Mouse (Mus musculus): ENCODE data around the gene Sac3d1. TPM values are rescaled to one million over a fixed set of nuclear protein-coding genes. Genes with fewer than 3 reads are reported as not detected.

Gene Sac3d1
- polyA plus RNA-seq, 1 experiment, result 5.7 TPM

DNA sequence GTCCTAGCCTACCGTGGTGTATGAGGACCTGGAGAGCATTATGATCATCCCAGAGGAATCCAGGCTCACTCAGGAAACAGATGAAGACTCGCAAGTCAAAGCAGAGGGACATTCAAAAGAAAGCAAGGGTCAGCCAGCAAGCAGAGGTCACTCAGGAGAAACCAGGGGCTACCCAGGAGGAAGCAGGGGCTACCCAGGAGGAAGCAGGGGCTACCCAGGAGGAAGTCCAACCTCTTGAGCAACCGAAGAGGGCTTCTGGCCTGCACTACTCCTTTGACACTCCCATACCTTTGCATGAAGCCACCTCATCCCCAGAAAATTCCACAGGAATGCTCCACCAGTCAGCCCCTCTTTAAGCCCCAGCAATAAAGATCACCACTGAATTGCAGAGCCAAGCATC is 20.6 kb downstream of the Sac3d1 start:
- H3K27ac ChIP-seq (replicated peaks; ENCODE audit: low read depth, low read length), result no peak overlapping the region
- H3K4me3 ChIP-seq (ENCODE audit: insufficient read depth, low read depth, low read length), result no peak overlapping the region
- no peaks in the 10 kb centered on the region for H3K4me1 ChIP-seq (ENCODE audit: control insufficient read depth, insufficient read depth, insufficient read length, low read length)

DNA sequence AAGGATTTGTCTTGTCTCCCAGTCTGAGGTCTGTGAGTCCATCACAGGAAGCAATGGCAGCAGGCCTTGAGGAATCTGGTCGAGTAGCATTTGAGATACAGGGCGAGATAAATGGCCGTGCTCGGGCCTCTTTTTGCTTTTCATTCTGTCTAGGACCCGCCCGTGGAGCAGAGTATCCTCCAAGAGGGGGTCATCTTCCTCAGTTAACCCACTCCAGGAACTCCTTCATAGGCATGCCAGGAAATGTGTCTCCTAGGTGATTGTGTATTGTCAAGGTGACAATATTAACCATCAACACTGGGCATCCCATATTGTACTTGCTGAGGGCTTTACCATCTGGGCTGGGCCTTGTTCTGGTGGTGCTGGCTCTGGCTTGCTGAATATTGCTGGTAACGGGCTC is 24.3 kb downstream of the Sac3d1 start, which contains the start of gene AC131692.1:
Gene AC131692.1 (plus strand): TSS at position 301 of the 400 bp plus-strand sequence.
- Histone ChIP-seq H3K4me3 (ENCODE audit: insufficient read depth, low read depth, low read length) (no peak within 1 kb of the TSS), H3K4me1 (ENCODE audit: control insufficient read depth, insufficient read depth, insufficient read length, low read length) (no peaks in the 10 kb centered on the region), H3K27ac (replicated peaks; ENCODE audit: low read depth, low read length) (no peak within 1 kb of the TSS)

DNA sequence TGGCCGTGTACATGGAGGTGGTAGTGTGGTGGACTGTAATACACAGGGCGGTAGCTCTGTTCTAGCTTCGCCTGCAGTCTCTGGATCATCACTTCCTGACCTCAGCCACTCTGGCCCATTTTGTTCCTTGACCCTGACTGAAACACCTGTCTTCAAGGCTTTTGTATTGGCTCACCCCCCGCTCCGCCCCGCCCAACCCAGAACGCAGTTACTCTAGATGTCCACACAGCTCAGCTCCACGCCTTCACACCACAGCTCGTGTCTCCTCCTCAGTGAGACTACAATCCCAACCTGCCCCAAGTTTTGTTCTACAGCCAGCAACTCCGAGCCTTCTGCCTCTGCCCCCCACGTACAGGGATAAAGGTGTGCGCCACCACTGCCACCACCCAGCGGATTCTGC is 29.6 kb downstream of the Sac3d1 start:
- H3K4me1 ChIP-seq (ENCODE audit: control insufficient read depth, insufficient read depth, insufficient read length, low read length), result peaks cover 2% of the 10 kb centered on the region; the same call in 1 of the 2 replicates
- H3K4me3 ChIP-seq (ENCODE audit: insufficient read depth, low read depth, low read length), result no peak overlapping the region
- no peak overlapping the region for H3K27ac ChIP-seq (replicated peaks; ENCODE audit: low read depth, low read length)

DNA sequence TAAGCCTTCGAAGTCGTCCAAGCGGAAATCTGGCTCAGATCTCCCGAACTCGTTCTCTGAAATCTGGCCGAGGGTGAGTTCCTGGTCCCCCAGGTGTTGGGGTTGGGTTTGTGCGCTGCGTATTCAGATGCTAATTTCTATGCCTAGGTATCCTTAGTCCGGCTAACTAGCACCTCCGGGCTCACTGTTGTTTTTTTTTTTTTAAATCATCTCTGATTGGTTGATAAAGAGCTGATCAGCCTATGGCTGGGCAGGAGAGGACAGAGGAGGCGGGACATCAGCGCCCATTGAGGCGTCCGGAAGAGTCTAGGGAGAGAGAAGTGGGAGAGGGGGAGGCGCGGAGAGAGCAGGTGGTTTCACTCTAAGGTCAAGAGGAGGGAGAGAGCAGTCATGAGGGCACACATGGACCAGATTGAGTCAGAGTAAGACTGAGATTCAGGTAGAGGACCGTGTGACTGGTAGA is 33.0 kb downstream of the Sac3d1 start:
- peak overlapping the region; percentile 61 for H3K4me3 ChIP-seq (ENCODE audit: insufficient read depth, low read depth, low read length)
- H3K27ac ChIP-seq (replicated peaks; ENCODE audit: low read depth, low read length), result no peak overlapping the region
- H3K4me1 ChIP-seq (ENCODE audit: control insufficient read depth, insufficient read depth, insufficient read length, low read length), result peaks cover 4% of the 10 kb centered on the region; the same call in 1 of the 2 replicates

DNA sequence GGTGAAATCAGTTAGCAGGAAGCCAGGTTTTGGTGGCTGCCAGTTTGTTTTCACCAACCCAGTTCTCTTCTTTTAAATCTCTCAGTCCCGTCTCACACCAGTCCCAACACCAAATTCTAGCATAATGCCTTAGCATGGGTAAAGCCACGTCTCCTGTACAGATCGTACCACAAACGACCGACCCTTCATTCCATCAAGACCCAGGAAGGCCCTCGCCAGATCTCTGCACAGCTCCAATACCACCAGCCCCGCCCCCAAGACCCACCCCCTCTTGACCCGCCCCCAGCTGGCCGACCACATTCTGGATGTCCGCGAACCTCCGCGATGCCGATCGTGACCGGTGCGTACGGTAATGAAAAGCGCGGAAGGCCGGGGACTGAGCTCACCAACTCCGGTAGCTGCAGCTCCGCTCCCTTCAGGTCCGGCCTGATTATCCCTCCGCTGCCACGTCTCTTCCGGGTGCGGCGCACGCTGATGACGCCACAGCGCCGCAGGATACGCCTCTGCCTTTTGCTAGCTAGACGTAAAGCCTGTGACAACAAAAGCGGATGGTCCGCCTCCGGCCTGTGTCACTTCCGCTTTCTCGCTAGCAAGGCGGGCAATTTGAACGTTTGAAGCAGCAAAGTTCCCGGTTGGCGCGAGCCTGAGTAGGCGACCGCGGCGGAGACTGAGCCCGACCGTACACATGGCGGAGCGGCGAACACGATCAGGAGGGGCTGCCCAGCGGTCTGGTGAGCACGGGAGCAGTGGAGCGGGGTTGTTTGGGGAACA is 33.8 kb downstream of the Sac3d1 start, which contains the start of the genes Zfpl1 and Cdca5:
Gene Zfpl1 (minus strand): TSS at position 479 of the 771 bp plus-strand sequence.
Gene Cdca5 (plus strand): TSS at position 506 of the 771 bp plus-strand sequence.
- Histone ChIP-seq H3K4me1 (ENCODE audit: control insufficient read depth, insufficient read depth, insufficient read length, low read length) (peaks cover 4% of the 10 kb centered on the region; the same call in 1 of the 2 replicates), H3K27ac (replicated peaks; ENCODE audit: low read depth, low read length) (peak within 1 kb of the TSS; percentile 36), H3K4me3 (ENCODE audit: insufficient read depth, low read depth, low read length) (peak within 1 kb of the TSS; percentile 63)

DNA sequence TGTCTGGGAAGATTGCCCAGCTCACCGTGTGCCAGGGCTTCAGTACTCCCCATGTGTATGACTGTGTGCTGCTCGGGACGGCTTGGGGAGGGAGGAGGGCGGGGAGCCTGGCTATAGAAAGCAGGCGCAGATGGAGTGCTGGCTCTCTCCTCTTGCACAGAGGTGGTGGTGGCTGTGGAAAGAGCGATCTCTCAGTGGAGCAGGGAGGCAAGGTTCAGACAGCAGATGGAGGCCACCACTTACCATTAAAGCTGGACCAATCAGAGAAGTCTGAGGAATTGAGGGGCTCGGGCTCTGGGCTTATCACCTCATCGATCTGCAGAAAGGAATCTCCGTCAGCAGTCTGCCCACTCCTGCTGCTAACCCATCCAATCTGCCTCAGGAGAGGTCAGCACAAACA is 36.3 kb downstream of the Sac3d1 start, which contains the start of gene Gm28374:
Gene Gm28374 (minus strand): TSS at position 101 of the 400 bp plus-strand sequence.
- H3K27ac ChIP-seq (replicated peaks; ENCODE audit: low read depth, low read length), result no peak within 1 kb of the TSS
- peaks cover 4% of the 10 kb centered on the region; the same call in 1 of the 2 replicates for H3K4me1 ChIP-seq (ENCODE audit: control insufficient read depth, insufficient read depth, insufficient read length, low read length)
- H3K4me3 ChIP-seq (ENCODE audit: insufficient read depth, low read depth, low read length), result no peak within 1 kb of the TSS

DNA sequence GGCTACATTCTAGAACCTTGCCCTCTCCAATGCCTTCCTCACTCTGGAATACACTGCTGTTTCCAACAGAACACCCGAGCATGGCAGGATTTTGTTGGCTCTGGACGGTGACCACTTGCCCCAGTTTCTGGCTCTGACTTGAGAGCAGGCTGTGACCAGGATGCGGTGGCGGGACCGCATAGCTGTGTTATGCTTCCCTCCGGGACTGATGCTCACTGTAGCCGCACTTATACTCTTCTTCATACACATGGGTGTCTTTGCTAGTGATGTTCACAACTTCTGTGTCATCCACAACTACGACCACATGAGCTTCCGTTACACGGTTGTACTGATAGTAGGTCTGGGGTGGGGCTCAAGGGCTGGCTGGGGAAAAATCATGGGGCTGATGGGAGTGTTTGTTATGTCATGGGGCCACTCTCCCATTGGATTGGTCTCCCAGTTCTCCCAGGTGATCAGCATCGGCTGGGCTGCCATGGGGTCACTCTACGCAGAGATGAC is 38.4 kb downstream of the Sac3d1 start, which contains the start of gene Tmem262:
Gene Tmem262 (plus strand): TSS at position 51 of the 498 bp plus-strand sequence.
- Histone ChIP-seq H3K4me3 (ENCODE audit: insufficient read depth, low read depth, low read length) (no peak within 1 kb of the TSS), H3K27ac (replicated peaks; ENCODE audit: low read depth, low read length) (no peak within 1 kb of the TSS), H3K4me1 (ENCODE audit: control insufficient read depth, insufficient read depth, insufficient read length, low read length) (peaks cover 8% of the 10 kb centered on the region)

DNA sequence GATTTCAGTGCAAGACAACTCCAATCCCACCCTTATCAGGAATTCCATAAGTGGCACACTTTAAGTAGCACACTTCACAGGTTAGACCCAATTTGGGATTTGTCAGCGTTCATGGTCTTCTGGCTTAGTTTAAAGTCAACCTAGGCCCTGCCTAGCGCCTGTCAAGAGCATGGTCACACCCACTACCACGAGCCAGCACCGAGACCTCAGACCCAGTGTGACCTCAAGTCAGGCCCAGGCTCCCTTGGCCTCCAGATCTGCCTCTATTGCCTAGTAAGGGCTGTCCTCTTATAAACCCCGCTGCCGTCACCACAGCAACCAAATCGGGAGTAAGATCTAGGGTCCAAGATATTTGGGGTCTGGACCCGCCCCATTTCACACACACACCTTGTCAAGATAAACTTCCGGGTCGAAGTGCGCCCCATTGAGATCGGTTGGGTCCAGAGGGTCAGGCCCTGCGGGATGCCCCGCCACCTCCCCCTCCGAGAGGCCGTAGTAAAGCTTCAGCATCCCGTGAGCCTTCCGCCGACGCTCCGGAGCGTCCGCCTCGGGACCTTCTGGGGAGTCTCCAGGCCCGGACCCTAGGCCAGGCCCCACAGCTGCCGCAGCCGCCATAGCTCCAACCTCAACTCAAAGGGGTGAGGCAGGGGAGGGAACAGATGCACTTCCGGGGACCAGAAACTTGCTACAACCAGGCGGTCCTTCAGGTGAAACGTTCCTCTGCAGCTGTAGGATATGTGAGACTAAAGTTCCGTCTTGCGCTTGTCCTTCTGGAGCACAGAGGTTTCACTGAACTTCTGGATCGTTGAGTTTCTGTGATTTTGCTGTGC is 41.7 kb downstream of the Sac3d1 start, which contains the start of gene Vps51:
Gene Vps51 (minus strand): TSS at position 668 of the 830 bp plus-strand sequence.
- H3K4me3 ChIP-seq (ENCODE audit: insufficient read depth, low read depth, low read length), result peak within 1 kb of the TSS; percentile 83
- H3K4me1 ChIP-seq (ENCODE audit: control insufficient read depth, insufficient read depth, insufficient read length, low read length), result peaks cover 4% of the 10 kb centered on the region
- H3K27ac ChIP-seq (replicated peaks; ENCODE audit: low read depth, low read length), result peak within 1 kb of the TSS; percentile 75

DNA sequence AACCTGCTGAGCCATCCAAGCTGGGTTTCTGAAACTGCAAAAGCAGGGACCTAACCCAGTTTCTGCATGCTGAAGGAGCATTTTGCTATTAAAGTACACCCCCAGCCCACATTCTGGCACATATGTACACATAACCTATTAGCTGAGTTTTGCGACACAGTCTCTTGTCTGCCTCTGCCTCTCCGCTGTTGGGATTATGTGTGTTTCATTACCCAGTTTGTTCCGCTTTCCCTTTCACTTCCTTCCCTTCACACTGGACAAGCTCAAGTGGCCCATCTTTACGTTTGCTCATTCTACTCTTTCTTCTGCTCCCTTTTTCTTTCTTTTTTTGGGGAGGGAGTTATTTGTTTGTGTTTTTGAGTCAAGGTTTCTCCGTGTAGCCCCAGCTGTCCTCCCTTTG is 44.6 kb downstream of the Sac3d1 start:
- Histone ChIP-seq H3K4me1 (ENCODE audit: control insufficient read depth, insufficient read depth, insufficient read length, low read length) (peaks cover 4% of the 10 kb centered on the region), H3K27ac (replicated peaks; ENCODE audit: low read depth, low read length) (0 out of 2 replicates have a peak overlapping the region, but pooled peaks have one; percentile 10), H3K4me3 (ENCODE audit: insufficient read depth, low read depth, low read length) (no peak overlapping the region)

DNA sequence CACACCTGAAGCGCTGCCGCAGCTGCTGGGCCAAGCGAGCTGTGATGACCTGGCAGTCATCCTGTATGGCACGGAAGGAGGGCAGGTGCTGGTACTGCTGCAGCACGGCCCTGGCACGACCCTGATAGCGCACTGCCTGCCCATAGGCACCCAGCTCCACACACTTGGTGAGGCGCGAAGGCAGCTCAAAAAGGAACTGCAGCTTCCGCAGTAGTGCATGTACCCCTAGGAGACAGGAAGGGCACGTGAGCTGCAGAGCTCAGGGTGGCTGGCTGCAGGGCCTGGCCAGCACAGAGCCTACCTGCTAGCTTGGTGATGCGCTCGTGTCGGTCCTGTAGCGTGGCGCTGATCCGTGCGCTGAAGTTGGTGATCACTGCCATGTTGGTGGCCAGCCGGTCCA is 47.2 kb downstream of the Sac3d1 start:
- Histone ChIP-seq H3K27ac (replicated peaks; ENCODE audit: low read depth, low read length) (no peak overlapping the region), H3K4me1 (ENCODE audit: control insufficient read depth, insufficient read depth, insufficient read length, low read length) (peaks cover 9% of the 10 kb centered on the region), H3K4me3 (ENCODE audit: insufficient read depth, low read depth, low read length) (no peak overlapping the region)

DNA sequence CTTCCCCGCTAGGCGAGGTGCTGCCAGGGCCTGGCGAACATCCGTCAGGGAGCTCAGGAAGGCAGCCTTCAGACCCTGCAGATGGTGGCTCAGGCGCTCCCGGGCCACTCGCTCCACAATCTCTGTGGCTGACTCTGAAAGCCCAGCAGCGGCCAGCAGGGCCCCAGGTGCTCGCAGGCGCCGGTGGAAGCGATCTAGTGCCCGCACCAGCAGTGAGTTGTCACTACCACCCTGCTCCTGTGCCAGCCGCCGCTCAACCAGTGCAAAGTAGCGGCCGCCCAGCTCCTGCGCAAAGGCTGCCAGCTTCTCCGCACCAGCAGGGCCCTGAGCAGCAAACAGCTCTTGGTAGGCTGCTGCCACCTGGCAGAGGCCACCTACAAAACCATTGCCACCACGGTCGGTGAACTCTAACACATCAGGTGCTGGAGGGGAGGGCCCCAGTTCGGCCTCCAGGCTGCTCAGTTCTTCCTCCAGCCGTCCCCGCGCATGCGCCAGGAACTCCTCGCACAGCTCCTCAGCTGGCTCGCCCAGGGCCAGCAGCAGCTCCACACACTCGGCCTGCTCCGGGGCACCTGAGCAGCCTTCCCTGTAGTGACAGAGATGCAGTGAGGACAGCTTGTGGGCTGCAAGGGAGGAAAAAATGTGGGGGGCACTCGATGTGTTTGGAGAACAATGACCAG is 47.7 kb downstream of the Sac3d1 start:
- Histone ChIP-seq H3K27ac (replicated peaks; ENCODE audit: low read depth, low read length) (no peak overlapping the region), H3K4me3 (ENCODE audit: insufficient read depth, low read depth, low read length) (no peak overlapping the region), H3K4me1 (ENCODE audit: control insufficient read depth, insufficient read depth, insufficient read length, low read length) (peaks cover 6% of the 10 kb centered on the region; the same call in 1 of the 2 replicates)

DNA sequence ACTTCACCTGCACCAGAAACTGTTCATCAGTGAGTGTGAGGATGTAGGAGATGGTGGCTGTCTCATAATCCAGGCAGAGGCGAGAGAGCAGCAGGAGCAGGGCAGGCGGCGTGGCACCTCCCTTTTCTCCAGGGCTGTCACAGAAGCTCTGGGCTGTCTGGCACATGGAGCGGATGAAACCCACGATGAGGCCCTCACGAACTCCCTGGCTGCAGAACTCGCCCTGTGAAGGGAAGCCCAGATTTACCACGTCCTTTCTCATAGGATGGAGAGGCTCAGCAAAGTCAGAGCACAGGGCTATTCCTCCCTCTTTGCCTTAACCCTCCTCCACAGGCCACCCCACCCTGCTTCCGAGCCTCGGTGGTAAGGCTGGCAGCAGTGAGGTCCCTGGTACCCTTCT is 48.6 kb downstream of the Sac3d1 start:
- no peak overlapping the region for H3K27ac ChIP-seq (replicated peaks; ENCODE audit: low read depth, low read length)
- no peak overlapping the region for H3K4me3 ChIP-seq (ENCODE audit: insufficient read depth, low read depth, low read length)

DNA sequence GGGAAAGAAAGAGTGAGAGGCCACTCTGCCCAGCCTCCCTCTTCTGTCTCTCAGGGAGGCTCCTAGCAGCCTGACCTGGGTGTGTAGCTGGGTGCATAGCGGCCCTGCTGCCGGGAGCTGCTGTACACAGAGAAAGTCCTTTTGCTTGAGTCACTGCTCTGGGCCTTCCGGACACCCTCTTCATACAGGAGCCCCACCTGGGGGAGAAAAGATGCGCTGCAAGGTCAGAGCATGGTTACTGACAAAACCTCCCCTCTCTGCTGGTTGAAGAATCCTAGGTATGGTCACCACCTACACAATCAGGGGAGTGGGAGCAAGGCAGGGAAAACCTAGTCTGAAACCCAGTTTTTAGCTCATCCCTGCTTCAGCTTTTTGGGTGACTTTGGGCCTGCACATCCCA is 49.5 kb downstream of the Sac3d1 start:
- no peak overlapping the region for H3K4me3 ChIP-seq (ENCODE audit: insufficient read depth, low read depth, low read length)
- no peak overlapping the region for H3K27ac ChIP-seq (replicated peaks; ENCODE audit: low read depth, low read length)
- peaks cover 6% of the 10 kb centered on the region; the same call in 1 of the 2 replicates for H3K4me1 ChIP-seq (ENCODE audit: control insufficient read depth, insufficient read depth, insufficient read length, low read length)

More for the DNA sequence above, 48.6 kb downstream of the Sac3d1 start:
- peaks cover 6% of the 10 kb centered on the region; the same call in 1 of the 2 replicates for H3K4me1 ChIP-seq (ENCODE audit: control insufficient read depth, insufficient read depth, insufficient read length, low read length)

DNA sequence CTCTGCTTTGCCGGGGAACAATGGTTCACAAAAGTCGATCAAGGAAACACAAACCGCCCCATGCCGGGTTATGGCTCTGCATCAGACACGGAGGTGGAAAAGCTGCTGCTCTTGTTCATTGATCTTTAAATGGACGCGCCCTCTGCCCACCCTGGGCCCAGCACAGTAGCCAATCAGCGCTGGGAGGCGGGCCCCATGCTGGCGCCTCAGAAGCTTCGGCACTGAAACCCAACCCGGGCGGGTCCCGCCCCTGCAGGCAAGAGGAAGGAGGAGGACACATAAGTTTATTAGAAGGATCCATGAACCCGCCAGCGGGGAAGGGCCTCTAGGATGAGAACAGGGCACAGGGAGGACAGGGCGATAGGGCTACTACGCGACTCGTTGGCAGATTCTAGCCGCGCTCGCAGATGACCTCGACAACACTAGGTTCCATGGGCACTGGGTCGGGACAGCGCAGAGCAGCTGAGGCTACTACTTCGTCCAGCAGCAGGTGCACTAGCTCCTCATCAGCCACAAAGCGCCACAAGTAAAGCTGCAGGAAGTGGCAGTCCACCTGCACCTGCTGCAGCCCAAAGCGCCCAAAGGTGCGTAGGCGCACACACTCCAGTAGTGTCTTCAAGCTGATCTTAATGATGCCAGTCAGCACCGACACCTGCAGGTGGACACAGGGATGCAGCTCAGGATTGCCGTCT is 50.6 kb downstream of the Sac3d1 start, which contains the start of gene Tm7sf2:
Gene Tm7sf2 (minus strand): TSS at position 650 of the 692 bp plus-strand sequence.
- H3K4me1 ChIP-seq (ENCODE audit: control insufficient read depth, insufficient read depth, insufficient read length, low read length), result peaks cover 6% of the 10 kb centered on the region
- H3K27ac ChIP-seq (replicated peaks; ENCODE audit: low read depth, low read length), result no peak within 1 kb of the TSS
- peak within 1 kb of the TSS; percentile 58 for H3K4me3 ChIP-seq (ENCODE audit: insufficient read depth, low read depth, low read length)
